Mouse (Mus musculus) heart, embryonic 14.5 days (tissue): ENCODE measurements at regions not wholly inside any gene's neighbourhood (a gene's known extent, or its start where the extent isn't known, plus 50 kb on each side); places are given as distances from the start of the nearest gene placed in this dataset.

Source experiments
- ATAC-seq: fragments of 200-750 bp; cut with Nextera tagmentation; 2 replicates; pipeline ENCODE4 v1.8.0; 2017; ENCODE audit warnings: low read depth, moderate TSS enrichment; ENCODE audit not compliant: insufficient number of reproducible peaks, insufficient read depth, low FRiP score
- H3K27ac ChIP-seq, 2 experiments: fragments of 200-500 bp in 1 of 2; fragments of 300-500 bp in 1 of 2; sonication (generic) in 1 of 2; replicated peaks in 1 of 2; 2 replicates each; pipeline ENCODE4 v1.5.1; 2012 to 2014; ENCODE audit warnings: low read depth in 2 of 2, low read length in 2 of 2, control low read depth in 1 of 2, mild to moderate bottlenecking in 1 of 2, mixed read lengths in 1 of 2; ENCODE audit not compliant: control insufficient read depth in 1 of 2, insufficient read depth in 1 of 2
- H3K27me3 ChIP-seq: fragments of 300-500 bp; sonication (generic); 2 replicates; pipeline ENCODE4 v1.6.1; 2014; ENCODE audit warnings: mild to moderate bottlenecking, low read length, control low read depth; ENCODE audit not compliant: control insufficient read depth, insufficient read depth
- H3K36me3 ChIP-seq: fragments of 300-500 bp; sonication (generic); 2 replicates; pipeline ENCODE4 v1.6.1; 2014; ENCODE audit warnings: mild to moderate bottlenecking, control low read depth, low read length, mixed read lengths; ENCODE audit not compliant: control insufficient read depth, insufficient read depth
- H3K4me1 ChIP-seq, 2 experiments: fragments of 200-500 bp in 1 of 2; fragments of 300-500 bp in 1 of 2; sonication (generic) in 1 of 2; 2 replicates each; pipeline ENCODE4 v1.6.1; 2012 to 2014; ENCODE audit warnings: low read length in 2 of 2, control low read depth in 1 of 2, mixed read lengths in 1 of 2; ENCODE audit not compliant: control insufficient read depth in 2 of 2, insufficient read depth in 2 of 2
- H3K4me2 ChIP-seq: fragments of 300-500 bp; sonication (generic); 2 replicates; pipeline ENCODE4 v1.6.1; 2014; ENCODE audit warnings: mild to moderate bottlenecking, low read length
- H3K4me3 ChIP-seq, 2 experiments: fragments of 200-500 bp in 1 of 2; fragments of 300-500 bp in 1 of 2; sonication (generic) in 1 of 2; 2 replicates each; pipeline ENCODE4 v1.5.1; 2012 to 2014; ENCODE audit warnings: low read length in 2 of 2, mild to moderate bottlenecking in 2 of 2, control low read depth in 1 of 2, low read depth in 1 of 2, moderate library complexity in 1 of 2; ENCODE audit not compliant: control insufficient read depth in 1 of 2, insufficient read depth in 1 of 2
- H3K9ac ChIP-seq: fragments of 300-500 bp; sonication (generic); 2 replicates; pipeline ENCODE4 v1.6.1; 2014; ENCODE audit warnings: mild to moderate bottlenecking, low read length
- H3K9me3 ChIP-seq: fragments of 300-500 bp; sonication (generic); 2 replicates; pipeline ENCODE4 v1.6.1; 2016; ENCODE audit warnings: low read length, control low read depth; ENCODE audit not compliant: control insufficient read depth
- WGBS: fragments of 180-500 bp; shearing (Covaris S2); extraction: QIAGEN DNeasy Blood & Tissue Kit; methylation state at CpG from one replicate; pipeline ENCODE4 v1.1.7; 2014; 5-methylcytosine and 5-hydroxymethylcytosine counted together

GRCm38 (mm10) chr4:84214523-84214922 lies 460.6 kb downstream of the Bnc2 start:
- no peak overlapping the region for H3K4me2 ChIP-seq
- H3K9ac ChIP-seq: no peak overlapping the region
- H3K9me3 ChIP-seq: no peaks in the 10 kb centered on the region
- 38% methylated on average over 8 of the region's 8 CpGs for WGBS
- H3K27me3 ChIP-seq: no peaks in the 10 kb centered on the region
- H3K4me1 ChIP-seq: no peaks in the 10 kb centered on the region
- H3K27ac ChIP-seq: no peak overlapping the region
- no peak for ATAC-seq
- no peaks in the 10 kb centered on the region for H3K36me3 ChIP-seq
- H3K4me3 ChIP-seq: no peak overlapping the region

DNA sequence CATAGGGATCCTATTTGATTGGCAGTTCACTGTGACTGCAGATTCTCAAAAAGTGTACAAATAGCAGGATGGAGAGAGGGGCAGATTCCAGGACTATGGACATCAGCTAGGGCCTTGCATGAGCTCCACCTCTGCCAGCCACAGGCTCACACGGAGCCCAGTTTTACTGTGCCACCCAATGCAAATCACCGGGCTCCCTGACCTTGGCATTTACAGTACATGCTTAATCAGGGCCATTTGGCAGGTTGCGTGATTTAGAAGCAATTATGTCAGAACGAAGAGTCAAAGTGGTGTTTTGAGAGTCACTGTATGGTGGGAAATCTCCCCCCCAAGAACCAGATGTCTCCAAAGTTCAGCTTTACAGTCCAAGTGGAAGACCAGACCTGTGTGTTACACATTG lies 456.1 kb downstream of the Bnc2 start:
- H3K4me3 ChIP-seq: no peak overlapping the region
- H3K4me2 ChIP-seq: no peak overlapping the region
- no peak overlapping the region for H3K27ac ChIP-seq
- no peaks in the 10 kb centered on the region for H3K27me3 ChIP-seq
- no peak overlapping the region for H3K9ac ChIP-seq
- no peaks in the 10 kb centered on the region for H3K4me1 ChIP-seq
- no peaks in the 10 kb centered on the region for H3K36me3 ChIP-seq
- H3K9me3 ChIP-seq: no peaks in the 10 kb centered on the region
- 84% methylated on average over 4 of the region's 4 CpGs for WGBS
- no peak for ATAC-seq

- no peaks in the 10 kb centered on the region for H3K9me3 ChIP-seq
- no peaks in the 10 kb centered on the region for H3K36me3 ChIP-seq
- no peaks in the 10 kb centered on the region for H3K27me3 ChIP-seq
- no peak overlapping the region for H3K9ac ChIP-seq
- WGBS: 76% methylated on average over 4 of the region's 4 CpGs
- no peak overlapping the region for H3K27ac ChIP-seq
- H3K4me2 ChIP-seq: no peak overlapping the region
- no peak for ATAC-seq
- no peak overlapping the region for H3K4me3 ChIP-seq
- H3K4me1 ChIP-seq: no peaks in the 10 kb centered on the region
These were observed 452.9 kb downstream of the Bnc2 start for GRCm38 (mm10) chr4:84222057-84222717.

- WGBS: 91% methylated on average over 11 of the region's 11 CpGs
- no peak overlapping the region for H3K27ac ChIP-seq
- no peak overlapping the region for H3K4me3 ChIP-seq
- H3K9me3 ChIP-seq: no peaks in the 10 kb centered on the region
- H3K9ac ChIP-seq: no peak overlapping the region
- no peak for ATAC-seq
- no peaks in the 10 kb centered on the region for H3K27me3 ChIP-seq
- H3K4me1 ChIP-seq: no peaks in the 10 kb centered on the region
- no peaks in the 10 kb centered on the region for H3K36me3 ChIP-seq
- H3K4me2 ChIP-seq: no peak overlapping the region
These were observed 452.2 kb downstream of the Bnc2 start for GRCm38 (mm10) chr4:84222805-84223335.

- Histone ChIP-seq H3K27me3 (no peaks in the 10 kb centered on the region), H3K4me3 (no peak overlapping the region), H3K9me3 (no peaks in the 10 kb centered on the region), H3K36me3 (no peaks in the 10 kb centered on the region), H3K27ac (no peak overlapping the region), H3K9ac (no peak overlapping the region), H3K4me1 (no peaks in the 10 kb centered on the region), H3K4me2 (no peak overlapping the region)
- 71% methylated on average over 6 of the region's 6 CpGs for WGBS
- no peak for ATAC-seq
These were observed 450.5 kb downstream of the Bnc2 start for GRCm38 (mm10) chr4:84224556-84224955.
